Mouse (Mus musculus) frontal cortex, adult (tissue): Measurements from ENCODE around the gene Zfp69.
A peak's percentile ranks its signal among the peaks of the same experiment; 100 is the strongest.

Source experiments
- ATAC-seq: cut with Nextera tagmentation; 2 replicates; pipeline ENCODE4 v1.9.2; 2017; ENCODE audit warnings: mild to moderate bottlenecking, moderate library complexity, mixed read lengths; ENCODE audit not compliant: low TSS enrichment

Zfp69 gene

GRCm38 (mm10) chr4:120886131-120886530 lies 65.4 kb downstream of the Zfp69 start:
- ATAC-seq: no peak

GRCm38 (mm10) chr4:120885208-120886120 lies 66.0 kb downstream of the Zfp69 start:
- ATAC-seq: no peak

GRCm38 (mm10) chr4:120882002-120882625 lies 69.4 kb downstream of the Zfp69 start:
- ATAC-seq: peak; percentile 56

- peak; percentile 36 for ATAC-seq
Observed at GRCm38 (mm10) chr4:120880731-120881432, 70.6 kb downstream of the Zfp69 start.
